Mouse (Mus musculus): Measurements from ENCODE around the gene Spint1. TPM values are rescaled to one million over a fixed set of nuclear protein-coding genes. Genes with fewer than 3 reads are reported as not detected.

The Spint1 gene
- polyA plus RNA-seq, 1 experiment from 2014 or later: 1.00 TPM

- WGBS: 12% methylated on average over 6 of the region's 6 CpGs
- Histone ChIP-seq H3K4me2 (peak overlapping the region; percentile 77), H3K9ac (peak overlapping the region; percentile 78), H3K9me3 (replicated peaks) (no peaks in the 10 kb centered on the region), H3K4me1 (replicated peaks) (peaks cover 19% of the 10 kb centered on the region), H3K4me3 (peak overlapping the region; percentile 68), H3K27ac (ENCODE audit: poor library complexity, severe bottlenecking) (peak overlapping the region; percentile 80), H3K27me3 (replicated peaks) (no peaks in the 10 kb centered on the region), H3K36me3 (peaks cover 27% of the 10 kb centered on the region)
- ATAC-seq (ENCODE audit: insufficient number of reproducible peaks, low FRiP score): no peak
Measured at GRCm38 (mm10) chr2:119207961-119208343, 29.2 kb upstream of the Spint1 start.

GRCm38 (mm10) chr2:119208344-119209175, 28.6 kb upstream of the Spint1 start, which contains the start of the genes Zfyve19 and Dnajc17:
Zfyve19 (plus strand) TSS chr2:119208617.
Dnajc17 (minus strand) TSS chr2:119208795.
- Histone ChIP-seq H3K9ac (peak within 1 kb of the TSS; percentile 78), H3K4me1 (replicated peaks) (peaks cover 13% of the 10 kb centered on the region), H3K27me3 (replicated peaks) (no peaks in the 10 kb centered on the region), H3K4me2 (peak within 1 kb of the TSS; percentile 77), H3K27ac (ENCODE audit: poor library complexity, severe bottlenecking) (peak within 1 kb of the TSS; percentile 80), H3K9me3 (replicated peaks) (no peaks in the 10 kb centered on the region), H3K36me3 (peaks cover 30% of the 10 kb centered on the region), H3K4me3 (peak within 1 kb of the TSS; percentile 68)
- 0% methylated on average over 51 of the region's 51 CpGs for WGBS
- peak; percentile 96 for ATAC-seq (ENCODE audit: insufficient number of reproducible peaks, low FRiP score)

GRCm38 (mm10) chr2:119209176-119209507, 28.0 kb upstream of the Spint1 start:
- WGBS: under 1% methylated on average over 13 of the region's 13 CpGs
- H3K27ac ChIP-seq (ENCODE audit: poor library complexity, severe bottlenecking): peak overlapping the region; percentile 7; the same call in 1 of the 2 replicates
- no peak for ATAC-seq (ENCODE audit: insufficient number of reproducible peaks, low FRiP score)
- H3K4me2 ChIP-seq: peak overlapping the region; percentile 77
- peaks cover 30% of the 10 kb centered on the region for H3K36me3 ChIP-seq
- peaks cover 11% of the 10 kb centered on the region for H3K4me1 ChIP-seq (replicated peaks)
- no peaks in the 10 kb centered on the region for H3K27me3 ChIP-seq (replicated peaks)
- no peaks in the 10 kb centered on the region for H3K9me3 ChIP-seq (replicated peaks)
- peak overlapping the region; percentile 78 for H3K9ac ChIP-seq
- peak overlapping the region; percentile 68 for H3K4me3 ChIP-seq

- H3K4me1 ChIP-seq (replicated peaks): no peaks in the 10 kb centered on the region
- no peaks in the 10 kb centered on the region for H3K9me3 ChIP-seq (replicated peaks)
- WGBS: 67% methylated on average over 6 of the region's 6 CpGs
- peaks cover 20% of the 10 kb centered on the region for H3K27me3 ChIP-seq (replicated peaks)
- ATAC-seq (ENCODE audit: insufficient number of reproducible peaks, low FRiP score): no peak
- no peak within 1 kb of the TSS for H3K4me3 ChIP-seq
- H3K4me2 ChIP-seq: no peak within 1 kb of the TSS
- no peak within 1 kb of the TSS for H3K27ac ChIP-seq (ENCODE audit: poor library complexity, severe bottlenecking)
- no peak within 1 kb of the TSS for H3K9ac ChIP-seq
- no peaks in the 10 kb centered on the region for H3K36me3 ChIP-seq
Measured at GRCm38 (mm10) chr2:119229775-119230704, 7.1 kb upstream of the Spint1 start, which contains the start of gene Ppp1r14d. Ppp1r14d (minus strand) TSS chr2:119229906.

GRCm38 (mm10) chr2:119236682-119237209, 416 bp upstream of the Spint1 start:
- Histone ChIP-seq H3K9me3 (replicated peaks) (no peaks in the 10 kb centered on the region), H3K4me1 (replicated peaks) (peaks cover 14% of the 10 kb centered on the region), H3K36me3 (no peaks in the 10 kb centered on the region), H3K9ac (peak overlapping the region; percentile 49), H3K4me3 (peak overlapping the region; percentile 59), H3K4me2 (peak overlapping the region; percentile 92), H3K27me3 (replicated peaks) (peaks cover 76% of the 10 kb centered on the region), H3K27ac (ENCODE audit: poor library complexity, severe bottlenecking) (no peak overlapping the region)
- no peak for ATAC-seq (ENCODE audit: insufficient number of reproducible peaks, low FRiP score)
- 8% methylated on average over 25 of the region's 25 CpGs for WGBS

- H3K4me1 ChIP-seq (replicated peaks): peaks cover 14% of the 10 kb centered on the region
- no peak for ATAC-seq (ENCODE audit: insufficient number of reproducible peaks, low FRiP score)
- H3K4me3 ChIP-seq: peak overlapping the region; percentile 59
- 2% methylated on average over 30 of the region's 31 CpGs for WGBS
- peak overlapping the region; percentile 49 for H3K9ac ChIP-seq
- peak overlapping the region; percentile 92 for H3K4me2 ChIP-seq
- H3K27ac ChIP-seq (ENCODE audit: poor library complexity, severe bottlenecking): no peak overlapping the region
- H3K9me3 ChIP-seq (replicated peaks): no peaks in the 10 kb centered on the region
- peaks cover 76% of the 10 kb centered on the region for H3K27me3 ChIP-seq (replicated peaks)
- H3K36me3 ChIP-seq: no peaks in the 10 kb centered on the region
Measured at GRCm38 (mm10) chr2:119237871-119238220, 684 bp downstream of the Spint1 start.

- Histone ChIP-seq H3K9ac (no peak overlapping the region), H3K27ac (ENCODE audit: poor library complexity, severe bottlenecking) (no peak overlapping the region), H3K4me3 (no peak overlapping the region), H3K4me1 (replicated peaks) (peaks cover 14% of the 10 kb centered on the region), H3K4me2 (no peak overlapping the region), H3K27me3 (replicated peaks) (peaks cover 73% of the 10 kb centered on the region), H3K9me3 (replicated peaks) (no peaks in the 10 kb centered on the region), H3K36me3 (no peaks in the 10 kb centered on the region)
- no peak for ATAC-seq (ENCODE audit: insufficient number of reproducible peaks, low FRiP score)
- 59% methylated on average over 2 of the region's 2 CpGs for WGBS
Measured at GRCm38 (mm10) chr2:119238671-119239070, 1.5 kb downstream of the Spint1 start.

- Histone ChIP-seq H3K9ac (no peak overlapping the region), H3K36me3 (no peaks in the 10 kb centered on the region), H3K4me3 (no peak overlapping the region), H3K9me3 (replicated peaks) (no peaks in the 10 kb centered on the region), H3K27me3 (replicated peaks) (peaks cover 58% of the 10 kb centered on the region), H3K4me1 (replicated peaks) (peaks cover 14% of the 10 kb centered on the region), H3K27ac (ENCODE audit: poor library complexity, severe bottlenecking) (no peak overlapping the region), H3K4me2 (no peak overlapping the region)
- WGBS: 61% methylated on average over 4 of the region's 4 CpGs
- no peak for ATAC-seq (ENCODE audit: insufficient number of reproducible peaks, low FRiP score)
Measured at GRCm38 (mm10) chr2:119240075-119240818, 3.1 kb downstream of the Spint1 start.

- Histone ChIP-seq H3K9me3 (replicated peaks) (no peaks in the 10 kb centered on the region), H3K9ac (no peak overlapping the region), H3K36me3 (no peaks in the 10 kb centered on the region), H3K4me1 (replicated peaks) (peaks cover 14% of the 10 kb centered on the region), H3K4me3 (no peak overlapping the region), H3K4me2 (no peak overlapping the region), H3K27me3 (replicated peaks) (peaks cover 52% of the 10 kb centered on the region), H3K27ac (ENCODE audit: poor library complexity, severe bottlenecking) (no peak overlapping the region)
- ATAC-seq (ENCODE audit: insufficient number of reproducible peaks, low FRiP score): no peak
- 75% methylated on average over 4 of the region's 4 CpGs for WGBS
Measured at GRCm38 (mm10) chr2:119240819-119241186, 3.6 kb downstream of the Spint1 start.

- ATAC-seq (ENCODE audit: insufficient number of reproducible peaks, low FRiP score): no peak
- 63% methylated on average over 9 of the region's 9 CpGs for WGBS
- peaks cover 42% of the 10 kb centered on the region for H3K27me3 ChIP-seq (replicated peaks)
Measured at GRCm38 (mm10) chr2:119242548-119242947, 5.4 kb downstream of the Spint1 start.

More at GRCm38 (mm10) chr2:119242548-119242947, 5.4 kb downstream of the Spint1 start:
- Histone ChIP-seq H3K36me3 (no peaks in the 10 kb centered on the region), H3K4me2 (no peak overlapping the region), H3K4me1 (replicated peaks) (peaks cover 5% of the 10 kb centered on the region), H3K9ac (no peak overlapping the region), H3K4me3 (no peak overlapping the region), H3K27ac (ENCODE audit: poor library complexity, severe bottlenecking) (no peak overlapping the region), H3K9me3 (replicated peaks) (no peaks in the 10 kb centered on the region)
